Mouse (Mus musculus) neural tube, embryonic 15.5 days (tissue): Measurements from ENCODE around the gene Cobll1. TPM values are rescaled to one million over a fixed set of nuclear protein-coding genes. Genes with fewer than 3 reads are reported as not detected.

Experiments
- ATAC-seq: fragments of 200-750 bp; cut with Nextera tagmentation; 2 replicates; pipeline ENCODE4 v1.8.0; 2017; ENCODE audit warnings: mild to moderate bottlenecking, moderate TSS enrichment, moderate library complexity; ENCODE audit not compliant: low FRiP score
- H3K27ac ChIP-seq: fragments of 300-500 bp; sonication (generic); replicated peaks from 2 replicates; pipeline ENCODE4 v1.5.1; 2015; ENCODE audit warnings: mild to moderate bottlenecking, inconsistent platforms
- H3K27me3 ChIP-seq: fragments of 300-500 bp; sonication (generic); replicated peaks from 2 replicates; pipeline ENCODE4 v1.6.1; 2015; ENCODE audit warnings: inconsistent platforms
- H3K36me3 ChIP-seq: fragments of 300-500 bp; sonication (generic); 2 replicates; pipeline ENCODE4 v1.6.1; 2015; ENCODE audit warnings: inconsistent platforms
- H3K4me1 ChIP-seq: fragments of 300-500 bp; sonication (generic); 2 replicates; pipeline ENCODE4 v1.6.1; 2015; ENCODE audit warnings: inconsistent platforms
- H3K4me2 ChIP-seq: fragments of 300-500 bp; sonication (generic); 2 replicates; pipeline ENCODE4 v1.6.1; 2015; ENCODE audit warnings: inconsistent platforms, mild to moderate bottlenecking, moderate library complexity
- H3K4me3 ChIP-seq: fragments of 300-500 bp; sonication (generic); replicated peaks from 2 replicates; pipeline ENCODE4 v1.5.1; 2015; ENCODE audit warnings: mild to moderate bottlenecking, inconsistent platforms
- H3K9ac ChIP-seq: fragments of 300-500 bp; sonication (generic); replicated peaks from 2 replicates; pipeline ENCODE4 v1.6.1; 2015; ENCODE audit warnings: mild to moderate bottlenecking, inconsistent platforms
- H3K9me3 ChIP-seq: fragments of 300-500 bp; sonication (generic); replicated peaks from 2 replicates; pipeline ENCODE4 v1.6.1; 2016; ENCODE audit warnings: inconsistent platforms
- WGBS: fragments of 180-500 bp; shearing (Covaris S2); methylation state at CpG from one replicate; pipeline ENCODE4 v1.1.7; 2015; ENCODE audit warnings: mixed read lengths; 5-methylcytosine and 5-hydroxymethylcytosine counted together
- polyA plus RNA-seq: library from polyadenylated mRNA; unstranded; fragments of >200 nt; fragmentation: Nextera tagmentation; extraction: Ambion mirVana; gene quantifications from 2 replicates; pipeline ENCODE4 v1.2.1, GENCODE M21; 2015

The Cobll1 gene
- polyA plus RNA-seq, 1 experiment from 2014 or later, result 2.5 TPM

- no peak for ATAC-seq
- Histone ChIP-seq H3K9ac (no peak overlapping the region), H3K36me3 (no peaks in the 10 kb centered on the region), H3K4me1 (no peaks in the 10 kb centered on the region), H3K9me3 (no peaks in the 10 kb centered on the region), H3K4me2 (no peak overlapping the region), H3K4me3 (no peak overlapping the region), H3K27me3 (no peaks in the 10 kb centered on the region), H3K27ac (no peak overlapping the region)
- WGBS, result 98% methylated on average over 2 of the region's 2 CpGs
Observed at GRCm38 (mm10) chr2:65053764-65054163, 185.4 kb downstream of the Cobll1 start.

- 93% methylated on average over 6 of the region's 6 CpGs for WGBS
- H3K27me3 ChIP-seq, result no peaks in the 10 kb centered on the region
- no peaks in the 10 kb centered on the region for H3K4me1 ChIP-seq
- H3K9me3 ChIP-seq, result no peaks in the 10 kb centered on the region
- H3K4me3 ChIP-seq, result no peak overlapping the region
- H3K36me3 ChIP-seq, result no peaks in the 10 kb centered on the region
- H3K27ac ChIP-seq, result no peak overlapping the region
- no peak for ATAC-seq
- no peak overlapping the region for H3K4me2 ChIP-seq
- no peak overlapping the region for H3K9ac ChIP-seq
Observed at GRCm38 (mm10) chr2:65052191-65053012, 186.8 kb downstream of the Cobll1 start.

GRCm38 (mm10) chr2:65050776-65051175 lies 188.4 kb downstream of the Cobll1 start:
- H3K27ac ChIP-seq, result no peak overlapping the region
- no peak overlapping the region for H3K4me2 ChIP-seq
- no peaks in the 10 kb centered on the region for H3K27me3 ChIP-seq
- no peaks in the 10 kb centered on the region for H3K4me1 ChIP-seq
- H3K9ac ChIP-seq, result no peak overlapping the region
- ATAC-seq, result no peak
- no peak overlapping the region for H3K4me3 ChIP-seq
- 97% methylated on average over 3 of the region's 3 CpGs for WGBS
- no peaks in the 10 kb centered on the region for H3K9me3 ChIP-seq
- no peaks in the 10 kb centered on the region for H3K36me3 ChIP-seq

- no peaks in the 10 kb centered on the region for H3K27me3 ChIP-seq
- H3K27ac ChIP-seq, result no peak overlapping the region
- ATAC-seq, result no peak
- H3K4me1 ChIP-seq, result no peaks in the 10 kb centered on the region
- H3K9me3 ChIP-seq, result no peaks in the 10 kb centered on the region
- 59% methylated on average over 6 of the region's 6 CpGs for WGBS
- H3K36me3 ChIP-seq, result no peaks in the 10 kb centered on the region
- no peak overlapping the region for H3K9ac ChIP-seq
- no peak overlapping the region for H3K4me3 ChIP-seq
- no peak overlapping the region for H3K4me2 ChIP-seq
Observed at GRCm38 (mm10) chr2:65048234-65049017, 190.8 kb downstream of the Cobll1 start.

Other genes with a start within 250 kb of the Cobll1 start
- 23.2 and 24.8 TPM in 2 replicates for gene Grb14, start 214.4 kb downstream of the Cobll1 start, polyA plus RNA-seq
- gene Slc38a11, start 124.6 kb upstream of the Cobll1 start, polyA plus RNA-seq, result 1.1 TPM in 2 replicates